Mouse (Mus musculus) liver, adult 2 months (tissue): ENCODE data around the gene Fbxw7. TPM values are rescaled to one million over a fixed set of nuclear protein-coding genes. Genes with fewer than 3 reads are reported as not detected.

Source experiments
- DNase-seq: peaks from one replicate; pipeline ENCODE4 v3.0.0-alpha.2; 2011; ENCODE audit warnings: low read depth, low spot score; ENCODE audit errors: extremely low read depth
- H3K27ac ChIP-seq: fragments of 200-500 bp; replicated peaks from 2 replicates; pipeline ENCODE4 v1.5.1; 2012; ENCODE audit warnings: low read depth, mild to moderate bottlenecking, control low read depth, inconsistent platforms, low read length; ENCODE audit not compliant: insufficient read depth
- H3K27me3 ChIP-seq: fragments of 200-500 bp; 2 replicates; pipeline ENCODE4 v1.6.1; 2012; ENCODE audit warnings: mild to moderate bottlenecking, moderate library complexity, low read length, inconsistent platforms; ENCODE audit not compliant: control insufficient read depth, insufficient read depth
- H3K36me3 ChIP-seq: fragments of 200-500 bp; 2 replicates; pipeline ENCODE4 v1.6.1; 2012; ENCODE audit warnings: low read length, inconsistent platforms; ENCODE audit not compliant: control insufficient read depth, insufficient read depth
- H3K4me1 ChIP-seq: fragments of 200-500 bp; 2 replicates; pipeline ENCODE4 v1.6.1; 2011; ENCODE audit warnings: low read length; ENCODE audit not compliant: control insufficient read depth, insufficient read depth
- H3K4me3 ChIP-seq: fragments of 200-500 bp; 2 replicates; pipeline ENCODE4 v1.5.1; 2011; ENCODE audit warnings: low read depth, mild to moderate bottlenecking, control low read depth, low read length, moderate library complexity; ENCODE audit not compliant: insufficient read depth
- H3K79me2 ChIP-seq: fragments of 200-500 bp; 2 replicates; pipeline ENCODE4 v1.6.1; 2012; ENCODE audit warnings: inconsistent platforms, mild to moderate bottlenecking, low read length, moderate library complexity; ENCODE audit not compliant: control insufficient read depth, insufficient read depth
- H3K9ac ChIP-seq: fragments of 200-500 bp; 2 replicates; pipeline ENCODE4 v1.6.1; 2012; ENCODE audit warnings: low read depth, mild to moderate bottlenecking, control low read depth, inconsistent platforms, low read length
- CTCF ChIP-seq: fragments of 200-500 bp; IDR thresholded peaks from 2 replicates; pipeline ENCODE4 v1.5.1; 2011; ENCODE audit warnings: low read depth, low read length, control low read depth
- POLR2A ChIP-seq: fragments of 200-500 bp; IDR thresholded peaks from 2 replicates; pipeline ENCODE4 v1.6.1; 2011; ENCODE audit warnings: low read length, control low read depth; ENCODE audit not compliant: insufficient read depth; ENCODE audit errors: extremely low read depth
- WGBS: fragments of 180-500 bp; shearing (Covaris S2); methylation state at CpG from one replicate; pipeline ENCODE4 v1.1.7; 2018; 5-methylcytosine and 5-hydroxymethylcytosine counted together
- polyA plus RNA-seq: library from polyadenylated mRNA; depleted of rRNA; stranded (reverse); fragments of >200 nt; gene quantifications from 2 replicates; pipeline ENCODE4 v1.2.3, GENCODE M21; 2012
- total RNA-seq: library from RNA; depleted of rRNA; stranded (reverse); fragments of >200 nt; gene quantifications from 2 replicates; pipeline ENCODE4 v1.2.3, GENCODE M21; 2014

Gene Fbxw7
- total and polyA plus RNA-seq, 2 experiments = 1.4 to 5.6 TPM

DNA sequence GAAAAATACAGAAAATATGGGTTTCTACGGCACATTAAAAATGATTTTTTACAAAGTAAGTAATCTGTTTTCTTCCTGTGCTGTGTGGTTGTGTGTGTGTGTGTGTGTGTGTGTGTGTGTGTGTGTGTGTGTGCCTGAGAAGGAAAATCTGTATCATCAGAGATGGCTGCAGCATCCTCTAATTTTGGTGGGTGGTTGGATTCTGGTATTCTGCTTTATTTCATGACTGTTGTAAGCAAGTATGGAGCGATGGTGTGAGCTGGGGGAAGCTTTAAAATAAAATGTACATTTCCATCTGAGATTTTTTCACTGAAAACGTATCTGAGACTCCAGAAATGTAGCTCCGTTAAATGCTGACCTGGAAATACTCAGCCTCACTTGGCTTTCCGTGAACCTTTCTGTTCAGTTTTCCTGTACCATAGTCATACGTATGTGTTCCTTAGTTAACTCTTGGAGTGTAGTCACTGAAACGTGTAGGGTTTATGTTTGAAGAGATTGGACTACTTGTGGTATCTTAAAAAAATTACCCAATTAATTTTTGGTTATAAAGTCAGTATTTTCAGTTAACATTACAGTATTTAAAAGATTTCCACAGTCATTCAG, 137.6 kb downstream of the Fbxw7 start:
- Histone ChIP-seq H3K4me1 (peaks cover 4% of the 10 kb centered on the region; the same call in 1 of the 2 replicates), H3K9ac (no peak overlapping the region), H3K4me3 (no peak overlapping the region), H3K27ac (no peak overlapping the region), H3K27me3 (no peaks in the 10 kb centered on the region), H3K36me3 (no peaks in the 10 kb centered on the region; the same call in 1 of the 2 replicates), H3K79me2 (no peaks in the 10 kb centered on the region; the same call in 1 of the 2 replicates)
- WGBS = 87% methylated on average over 7 of the region's 7 CpGs
- DNase-seq = no peak
- no peak for TF ChIP-seq POLR2A
- TF ChIP-seq CTCF = no peak

- Histone ChIP-seq H3K27ac (no peak overlapping the region), H3K4me3 (no peak overlapping the region), H3K36me3 (peaks cover 3% of the 10 kb centered on the region; the same call in 1 of the 2 replicates), H3K9ac (no peak overlapping the region), H3K4me1 (no peaks in the 10 kb centered on the region), H3K79me2 (no peaks in the 10 kb centered on the region), H3K27me3 (no peaks in the 10 kb centered on the region)
- TF ChIP-seq CTCF (no peak), POLR2A (no peak)
- 92% methylated on average over 8 of the region's 8 CpGs for WGBS
- DNase-seq = no peak
These were observed 140.1 kb downstream of the Fbxw7 start for GRCm38 (mm10) chr3:84955011-84955775.

GRCm38 (mm10) chr3:84955857-84956256, 140.8 kb downstream of the Fbxw7 start:
- H3K9ac ChIP-seq = no peak overlapping the region
- 92% methylated on average over 4 of the region's 4 CpGs for WGBS
- no peak overlapping the region for H3K27ac ChIP-seq
- TF ChIP-seq POLR2A = no peak
- no peak for TF ChIP-seq CTCF
- DNase-seq = no peak
- H3K27me3 ChIP-seq = no peaks in the 10 kb centered on the region
- no peak overlapping the region for H3K4me3 ChIP-seq
- no peaks in the 10 kb centered on the region for H3K79me2 ChIP-seq
- no peaks in the 10 kb centered on the region for H3K4me1 ChIP-seq
- peaks cover 3% of the 10 kb centered on the region; the same call in 1 of the 2 replicates for H3K36me3 ChIP-seq

GRCm38 (mm10) chr3:84965156-84965555, 150.1 kb downstream of the Fbxw7 start:
- TF ChIP-seq CTCF = no peak
- no peak for TF ChIP-seq POLR2A
- 98% methylated on average over 5 of the region's 5 CpGs for WGBS
- H3K4me1 ChIP-seq = peaks cover 8% of the 10 kb centered on the region; the same call in 1 of the 2 replicates

GRCm38 (mm10) chr3:84967364-84967763, 152.3 kb downstream of the Fbxw7 start:
- Histone ChIP-seq H3K9ac (no peak overlapping the region), H3K27ac (no peak overlapping the region), H3K4me1 (no peaks in the 10 kb centered on the region), H3K4me3 (no peak overlapping the region), H3K36me3 (peaks cover 19% of the 10 kb centered on the region), H3K27me3 (no peaks in the 10 kb centered on the region), H3K79me2 (no peaks in the 10 kb centered on the region)
- no peak for DNase-seq
- WGBS = 90% methylated on average over 4 of the region's 4 CpGs
- TF ChIP-seq POLR2A (no peak), CTCF (no peak)

More at GRCm38 (mm10) chr3:84965156-84965555, 150.1 kb downstream of the Fbxw7 start:
- peaks cover 9% of the 10 kb centered on the region; the same call in 1 of the 2 replicates for H3K36me3 ChIP-seq
- H3K9ac ChIP-seq = no peak overlapping the region
- H3K27me3 ChIP-seq = no peaks in the 10 kb centered on the region
- no peak overlapping the region for H3K4me3 ChIP-seq
- no peaks in the 10 kb centered on the region for H3K79me2 ChIP-seq
- DNase-seq = no peak
- H3K27ac ChIP-seq = no peak overlapping the region

DNA sequence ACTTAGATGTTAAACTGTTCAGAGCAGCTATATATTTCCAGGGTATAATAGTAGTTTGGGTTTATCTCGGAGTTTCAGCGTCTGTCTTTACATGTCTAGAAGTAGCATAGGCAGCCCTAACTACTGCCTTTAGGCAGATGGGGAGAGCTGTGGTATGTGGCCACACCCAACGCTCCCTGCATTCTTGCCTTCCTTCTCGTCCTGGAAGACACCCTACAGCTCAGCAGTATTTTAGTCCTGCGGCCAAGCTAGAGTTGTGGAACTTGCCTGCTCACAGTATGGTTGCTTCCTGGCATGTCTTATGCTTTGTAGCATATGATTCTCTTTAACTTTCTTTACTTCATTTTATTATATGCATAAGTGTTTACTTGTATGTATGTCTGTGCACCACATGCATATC, 156.5 kb downstream of the Fbxw7 start:
- Histone ChIP-seq H3K79me2 (no peaks in the 10 kb centered on the region), H3K9ac (no peak overlapping the region), H3K36me3 (peaks cover 36% of the 10 kb centered on the region), H3K4me1 (no peaks in the 10 kb centered on the region), H3K27me3 (no peaks in the 10 kb centered on the region), H3K27ac (no peak overlapping the region), H3K4me3 (no peak overlapping the region)
- no peak for DNase-seq
- 96% methylated on average over 5 of the region's 5 CpGs for WGBS
- TF ChIP-seq POLR2A = no peak
- TF ChIP-seq CTCF = no peak
